Mouse (Mus musculus): ENCODE results near the gene Prkag2. TPM values are rescaled to one million over a fixed set of nuclear protein-coding genes. Genes with fewer than 3 reads are reported as not detected.
"Not testable (repeated sequence)": the region's sequence is repeated elsewhere in the genome, so short reads cannot be mapped to it uniquely, and the experiment has no call there.

The Prkag2 gene
- total RNA-seq, 4 experiments from 2014 or later, result 143 to 198 (median 175) TPM

DNA sequence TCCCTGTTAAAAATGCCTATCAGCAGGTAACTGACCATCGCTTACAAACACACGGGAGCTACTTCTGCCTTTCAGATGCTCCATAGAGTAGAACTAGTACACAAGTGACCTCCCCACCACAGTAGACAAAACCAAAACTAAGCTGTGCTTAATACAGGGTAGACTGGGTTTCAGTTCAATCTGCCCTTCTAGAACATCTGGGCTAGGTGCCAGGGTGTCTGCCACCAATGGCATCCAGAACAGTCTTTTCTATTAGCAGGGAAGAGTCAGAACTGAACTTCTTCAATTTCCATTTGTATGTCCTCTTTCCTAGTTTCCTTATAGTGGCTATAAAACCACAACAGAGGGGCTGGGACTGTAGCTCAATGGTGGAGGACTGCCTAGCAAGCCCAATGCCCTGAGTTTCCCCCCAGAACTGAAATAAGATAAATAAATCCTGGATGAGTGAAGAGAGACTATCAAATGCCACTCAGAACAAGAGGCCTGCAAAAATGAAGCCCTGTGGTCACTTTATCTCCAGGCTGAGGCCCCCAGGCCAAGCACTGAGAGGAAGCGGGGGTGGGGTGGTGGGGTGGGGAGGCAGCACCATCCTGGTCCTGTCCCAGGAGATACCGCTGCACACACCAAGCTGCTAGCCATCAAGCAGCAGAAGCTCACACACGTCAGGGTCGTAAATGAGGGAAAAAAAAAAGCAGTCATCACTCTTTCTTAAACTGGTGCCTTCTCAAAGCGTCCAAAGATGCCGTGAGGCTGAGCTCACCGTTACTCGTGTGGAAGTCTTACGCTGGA lies 222.4 kb downstream of the Prkag2 start:
- DNase-seq (ENCODE audit: low spot score in 2 of 2), result no peak

DNA sequence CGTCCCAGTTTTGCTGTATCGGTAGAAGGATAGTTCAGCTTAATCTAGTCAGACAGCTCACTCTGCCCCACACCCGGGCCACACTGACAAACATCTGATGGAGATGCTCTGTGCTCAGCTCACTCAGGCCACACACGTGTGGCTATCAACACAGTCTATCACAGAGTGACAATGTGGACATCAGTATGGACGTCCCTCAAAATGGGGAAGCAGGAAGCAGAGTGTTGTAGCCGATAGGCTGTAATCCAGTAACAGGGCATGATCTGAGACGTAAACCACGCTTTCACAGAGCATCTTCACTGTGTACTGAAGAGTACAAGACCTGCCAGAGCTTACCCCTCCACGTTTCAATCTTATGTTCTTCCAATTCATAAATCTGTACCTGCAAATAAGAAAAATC lies 223.8 kb downstream of the Prkag2 start:
- DNase-seq (ENCODE audit: low spot score in 2 of 2), result no peak

DNA sequence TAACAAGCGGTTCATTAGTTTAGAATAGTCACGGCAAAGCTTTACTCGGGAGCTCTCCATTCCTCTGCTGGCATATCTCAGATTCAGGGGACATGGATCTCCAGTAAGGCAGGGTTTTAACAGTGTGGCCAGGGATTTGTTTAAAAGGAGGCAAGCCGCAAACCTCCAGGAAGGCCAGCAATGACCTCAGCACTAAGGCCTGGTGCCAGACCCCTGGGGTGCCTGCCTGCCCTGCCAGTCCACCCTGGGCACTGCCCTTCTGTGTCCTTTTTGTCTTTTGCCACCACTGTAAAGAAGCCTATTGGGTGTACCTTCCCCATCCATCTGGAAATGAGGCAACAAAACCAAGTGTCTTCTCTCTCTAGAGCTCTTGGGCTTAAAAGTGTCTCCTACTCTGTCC lies 226.3 kb downstream of the Prkag2 start:
- DNase-seq (ENCODE audit: low spot score in 2 of 2), result peak in 1 of 2 experiments; percentile 46

DNA sequence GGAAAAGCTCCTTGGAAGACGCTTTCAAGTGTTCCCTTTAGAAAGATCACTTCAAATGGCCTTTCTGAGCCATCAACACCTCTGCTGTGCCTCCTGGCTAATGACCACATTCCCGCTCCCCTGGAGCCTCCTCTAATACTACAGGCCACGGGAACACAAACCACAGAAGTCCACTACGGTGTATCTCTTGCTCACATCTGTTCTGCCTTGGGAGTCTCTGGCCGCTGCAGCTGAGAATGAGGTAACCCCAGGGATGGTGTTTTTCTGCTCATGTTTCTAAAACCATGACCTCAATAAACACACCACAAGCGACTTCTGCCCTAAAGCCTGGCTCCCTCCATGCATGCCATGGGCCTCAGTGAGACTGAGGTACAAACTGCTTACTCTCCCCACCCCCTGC lies 227.2 kb downstream of the Prkag2 start:
- DNase-seq (ENCODE audit: low spot score in 2 of 2), result no peak

DNA sequence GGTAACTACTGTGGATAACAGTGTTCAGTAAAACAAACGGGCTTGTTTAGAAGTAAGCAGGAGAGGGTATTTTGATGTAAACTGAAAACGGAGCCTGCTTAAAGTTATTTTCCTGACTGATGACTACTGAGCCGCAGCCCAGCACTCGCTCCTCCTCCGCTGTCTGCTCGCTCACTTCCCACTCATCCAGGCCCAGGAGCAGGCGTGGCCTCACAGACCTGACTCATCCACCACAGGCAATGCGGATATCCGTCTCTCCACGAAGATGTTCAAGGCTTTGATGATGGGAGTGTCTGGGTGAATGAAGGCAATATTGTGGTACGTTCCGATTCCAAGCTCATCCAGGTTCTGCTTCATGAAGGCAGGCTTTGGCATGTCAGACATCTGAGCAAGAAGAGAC lies 229.2 kb downstream of the Prkag2 start:
- peak in 1 of 2 experiments; percentile 53 for DNase-seq (ENCODE audit: low spot score in 2 of 2)

DNA sequence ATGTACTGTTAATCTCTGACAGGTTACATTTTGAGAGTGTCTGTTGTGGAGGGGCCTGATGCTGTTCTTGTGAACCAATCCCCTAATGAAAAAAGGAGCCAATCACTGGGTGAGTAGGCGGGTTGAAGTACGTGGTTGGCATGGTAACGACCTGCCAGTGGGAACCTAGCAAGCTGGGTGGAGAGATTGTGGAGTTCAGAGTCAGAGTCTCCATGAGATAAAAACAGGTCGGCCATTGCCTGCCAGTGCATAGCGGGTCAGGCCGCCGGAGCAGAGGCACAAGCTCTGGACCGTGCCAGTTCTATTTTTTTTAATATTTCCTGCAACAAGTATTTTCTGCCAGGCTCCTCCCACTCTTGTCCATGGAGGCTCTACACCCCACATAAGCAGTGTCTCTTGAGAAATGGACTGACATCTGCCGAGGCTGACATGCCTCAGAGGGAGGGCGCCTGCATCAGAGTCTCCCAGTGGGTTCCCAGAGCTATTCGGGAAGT lies 230.6 kb downstream of the Prkag2 start:
- no peak for DNase-seq (ENCODE audit: low spot score in 2 of 2)

DNA sequence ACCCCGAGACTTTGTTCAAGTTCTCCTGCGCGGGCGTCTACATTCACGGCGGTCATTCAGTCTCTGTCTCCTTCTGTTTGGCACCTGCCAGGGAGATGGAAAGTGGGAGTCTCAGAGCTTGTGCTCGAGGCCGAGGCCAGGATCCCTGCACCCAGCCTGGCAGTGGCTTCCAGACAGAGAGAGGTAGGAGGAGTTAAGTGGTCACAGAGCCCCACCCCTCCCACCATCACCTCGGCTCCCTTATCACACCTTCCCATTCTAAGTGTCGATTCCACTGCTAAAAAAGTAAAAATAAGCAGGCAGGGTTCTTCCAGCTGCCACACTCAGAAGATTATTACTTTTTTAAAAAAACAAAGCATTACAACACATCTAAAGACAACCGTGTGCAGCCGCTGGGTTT lies 236.6 kb downstream of the Prkag2 start:
- no peak for DNase-seq (ENCODE audit: low spot score in 2 of 2)

DNA sequence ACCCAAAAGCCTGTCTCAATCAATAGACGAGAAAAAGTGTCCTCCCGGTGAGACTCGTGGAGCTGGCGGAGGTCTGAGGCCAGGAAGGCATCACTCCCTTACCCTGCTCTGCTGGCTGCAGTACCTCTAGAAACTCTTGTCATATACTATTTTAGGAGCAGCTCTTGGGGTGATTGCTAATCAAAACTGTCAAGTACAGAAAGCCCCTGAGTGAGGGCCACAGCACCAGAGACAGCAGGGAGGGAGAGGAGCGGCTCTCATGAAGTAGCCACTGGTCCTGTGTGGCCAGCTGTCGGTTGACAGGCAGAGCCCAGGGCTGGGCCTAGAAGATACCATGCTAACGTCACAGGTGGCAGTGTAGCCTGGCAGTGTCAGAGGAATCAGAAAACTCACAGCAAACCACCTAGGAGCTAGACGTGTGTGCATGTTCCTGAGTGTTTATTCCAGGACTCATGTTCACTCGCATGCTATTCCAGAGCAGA lies 239.0 kb downstream of the Prkag2 start:
- DNase-seq (ENCODE audit: low spot score in 2 of 2), result no peak

DNA sequence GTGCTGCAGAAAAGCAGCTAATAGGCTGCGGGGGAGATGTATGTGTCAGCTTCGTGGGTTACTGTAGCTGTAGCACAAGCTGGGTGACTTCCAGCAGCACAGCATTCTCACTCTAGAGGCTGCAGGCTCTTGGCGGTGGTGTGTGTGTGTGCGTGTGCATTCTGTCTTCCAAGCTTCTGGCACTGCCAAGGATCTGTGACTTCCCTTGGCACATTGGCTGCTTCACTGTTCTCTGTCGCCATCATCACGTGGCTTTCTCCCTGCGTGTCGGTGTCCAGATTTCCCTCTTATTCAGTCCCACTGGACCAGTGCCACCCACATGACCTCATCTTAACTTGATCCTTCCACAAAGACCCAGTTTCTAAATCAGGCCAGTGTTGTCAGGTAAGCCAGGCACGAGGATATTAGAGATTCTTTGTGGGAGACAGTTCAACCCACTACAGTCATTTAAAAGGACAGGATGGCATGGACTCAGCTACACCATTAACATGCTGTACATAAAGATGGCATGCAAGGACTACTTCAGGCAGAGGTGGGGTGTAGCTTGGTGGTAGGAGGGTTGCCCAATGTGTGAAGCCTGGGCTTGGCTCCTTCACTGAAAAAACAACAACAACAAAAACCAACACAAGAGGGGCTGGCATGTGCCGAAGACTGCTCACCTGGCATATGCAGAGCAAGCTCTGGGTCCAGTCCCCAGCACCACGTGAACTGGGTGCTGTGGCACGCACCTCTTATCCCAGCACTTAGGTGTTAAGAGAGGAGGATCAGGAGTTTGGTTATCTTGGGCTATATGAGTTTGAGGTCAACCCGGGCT lies 239.6 kb downstream of the Prkag2 start:
- DNase-seq (ENCODE audit: low spot score in 2 of 2), result peak; percentile 76 to 85

DNA sequence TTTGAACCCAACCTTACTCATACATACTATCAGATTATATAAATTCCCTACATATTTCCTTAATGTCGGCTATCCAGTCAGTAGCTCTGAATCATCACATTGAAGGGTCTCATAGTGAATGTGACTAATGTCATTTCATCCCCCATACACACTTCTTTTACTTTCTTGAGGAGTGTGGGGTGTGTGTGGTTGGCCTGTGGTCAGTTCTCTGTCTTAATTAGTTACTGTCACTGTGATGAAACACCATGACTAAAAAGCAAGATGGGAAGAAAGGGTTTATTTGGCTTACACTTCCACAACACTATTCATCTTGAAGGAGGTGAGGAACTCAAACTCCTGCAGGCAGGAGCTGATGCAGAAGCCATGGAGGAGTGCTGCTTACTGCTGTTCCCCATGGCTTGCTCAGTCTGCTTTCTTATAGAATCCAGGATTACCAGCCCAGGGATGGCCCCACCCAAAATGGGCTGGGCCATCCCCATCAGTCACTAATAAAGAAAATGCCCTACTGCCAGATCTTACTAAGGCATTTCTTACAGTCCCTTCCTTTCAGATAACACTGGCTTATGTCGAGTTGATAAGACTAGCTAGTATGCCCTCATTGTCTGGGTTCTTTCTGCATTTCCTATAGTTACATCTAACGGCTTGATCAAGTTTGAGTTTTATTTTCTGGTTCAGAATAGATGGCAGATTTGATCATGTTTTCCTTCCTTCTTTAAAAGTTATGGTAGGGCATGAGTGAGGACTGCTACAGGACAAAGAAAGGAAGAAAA lies 240.5 kb downstream of the Prkag2 start:
- no peak for DNase-seq (ENCODE audit: low spot score in 2 of 2)

DNA sequence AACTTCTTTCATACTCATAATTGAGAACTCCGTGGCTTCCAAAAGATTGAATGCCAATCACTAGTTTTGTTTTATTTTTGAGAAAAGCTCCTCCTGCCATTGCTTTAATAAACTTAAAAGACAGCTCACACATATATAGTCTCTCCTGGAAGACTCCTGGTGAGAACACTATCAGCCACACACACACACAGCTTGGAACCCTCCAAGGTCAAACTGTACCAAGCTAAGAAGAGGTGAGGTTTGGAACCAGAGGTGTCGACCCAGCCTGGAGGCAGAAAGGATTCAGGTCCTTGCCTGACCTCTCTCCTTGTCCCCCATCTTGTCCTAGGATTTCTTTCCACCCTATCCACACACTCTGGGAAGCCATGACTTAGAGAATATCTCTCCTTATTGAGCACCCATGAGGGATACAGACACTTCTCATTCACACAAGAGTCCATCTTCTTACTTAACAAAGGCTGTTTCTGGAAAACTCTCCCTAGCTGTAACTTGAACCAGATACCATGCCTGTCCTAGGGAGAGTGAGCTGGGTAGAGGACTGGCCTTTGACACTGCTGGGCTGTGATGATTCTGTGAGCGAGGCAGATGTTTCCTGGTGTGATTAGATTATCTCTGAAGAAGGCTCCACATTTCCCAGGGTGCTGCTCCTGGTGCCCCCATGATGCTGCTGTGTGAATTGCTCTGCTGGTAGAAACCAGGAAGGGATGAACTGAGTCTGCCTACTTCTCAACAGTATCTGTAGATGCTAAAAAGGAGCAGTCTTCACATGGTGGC lies 245.4 kb downstream of the Prkag2 start:
- DNase-seq (ENCODE audit: low spot score in 2 of 2), result no peak

DNA sequence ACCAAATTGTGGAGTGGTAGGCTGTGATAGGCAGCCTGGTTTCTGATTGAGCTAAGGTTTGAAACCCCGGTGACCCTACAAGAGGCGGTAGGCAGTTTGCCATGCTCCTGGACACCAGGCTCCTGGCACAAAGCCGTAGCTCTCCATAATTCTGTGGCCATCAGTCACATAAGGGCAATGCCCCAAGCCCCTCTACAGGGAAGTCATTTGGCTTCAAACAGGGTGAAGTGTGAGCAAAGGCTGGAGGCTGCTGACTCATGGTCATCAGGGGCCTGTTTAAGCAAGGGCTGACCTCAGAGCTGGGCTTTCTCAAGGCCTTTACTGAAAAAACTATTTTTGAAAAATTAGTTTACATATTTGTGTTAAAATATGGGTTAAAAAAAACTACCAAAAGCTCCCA lies 246.2 kb downstream of the Prkag2 start:
- DNase-seq (ENCODE audit: low spot score in 2 of 2), result no peak

DNA sequence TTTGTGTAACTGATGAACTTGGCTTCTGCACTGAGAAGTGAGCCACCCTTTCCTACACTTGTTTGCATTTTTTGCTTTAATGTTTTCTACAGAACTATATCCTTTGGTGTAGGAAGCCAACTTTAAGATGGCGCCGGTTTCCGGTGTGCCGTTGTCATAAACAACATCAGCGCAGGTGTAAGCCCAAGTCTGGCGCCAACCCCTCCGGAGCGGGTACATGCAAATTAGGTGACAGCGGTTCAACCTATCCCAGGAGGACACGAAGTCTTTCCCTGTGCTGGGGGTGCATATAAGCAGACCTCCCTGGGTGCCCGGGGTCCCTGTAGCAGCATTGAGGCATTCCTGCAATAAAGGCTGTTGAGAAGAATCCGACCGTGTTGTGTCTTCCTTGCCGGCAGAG lies 252.2 kb downstream of the Prkag2 start:
- not testable (repeated sequence) for DNase-seq (ENCODE audit: low spot score in 2 of 2)

DNA sequence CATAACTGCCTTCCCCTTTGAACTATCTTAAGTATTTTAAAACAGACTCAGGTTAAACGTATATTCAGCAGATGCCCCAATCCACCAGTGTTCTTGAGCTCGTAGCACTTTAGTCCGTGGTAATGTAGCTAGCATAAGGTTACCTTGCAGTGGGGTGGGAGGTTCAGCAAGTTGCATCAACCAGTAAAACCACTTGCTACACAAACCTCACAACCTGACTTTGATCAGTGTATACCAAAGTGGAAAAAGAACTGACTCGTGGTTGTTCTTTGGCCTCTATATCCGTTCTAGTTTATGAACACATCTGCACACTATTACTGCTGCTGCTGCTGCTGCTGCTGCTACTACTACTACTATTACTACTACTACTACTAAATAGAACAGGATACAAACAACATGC lies 256.6 kb downstream of the Prkag2 start:
- no peak for DNase-seq (ENCODE audit: low spot score in 2 of 2)

DNA sequence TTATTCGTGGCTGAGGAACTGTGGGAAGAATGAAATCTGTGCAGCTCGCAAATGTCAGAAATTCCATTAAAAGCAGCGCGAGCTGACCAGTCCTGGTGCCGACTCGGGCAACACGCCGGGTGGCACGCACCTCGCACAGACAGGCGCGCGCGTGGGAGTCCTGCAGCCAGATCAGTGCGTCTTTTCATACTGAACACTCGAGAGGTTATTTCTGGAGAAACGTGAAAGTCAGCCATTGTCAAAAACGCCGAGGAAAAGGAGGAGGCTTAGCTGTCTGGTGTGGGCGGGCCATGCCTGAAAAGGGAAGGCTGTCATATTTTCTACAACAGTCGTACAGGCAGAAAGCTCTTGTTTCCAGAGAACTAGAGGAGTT lies 257.4 kb downstream of the Prkag2 start:
- no peak for DNase-seq (ENCODE audit: low spot score in 2 of 2)

DNA sequence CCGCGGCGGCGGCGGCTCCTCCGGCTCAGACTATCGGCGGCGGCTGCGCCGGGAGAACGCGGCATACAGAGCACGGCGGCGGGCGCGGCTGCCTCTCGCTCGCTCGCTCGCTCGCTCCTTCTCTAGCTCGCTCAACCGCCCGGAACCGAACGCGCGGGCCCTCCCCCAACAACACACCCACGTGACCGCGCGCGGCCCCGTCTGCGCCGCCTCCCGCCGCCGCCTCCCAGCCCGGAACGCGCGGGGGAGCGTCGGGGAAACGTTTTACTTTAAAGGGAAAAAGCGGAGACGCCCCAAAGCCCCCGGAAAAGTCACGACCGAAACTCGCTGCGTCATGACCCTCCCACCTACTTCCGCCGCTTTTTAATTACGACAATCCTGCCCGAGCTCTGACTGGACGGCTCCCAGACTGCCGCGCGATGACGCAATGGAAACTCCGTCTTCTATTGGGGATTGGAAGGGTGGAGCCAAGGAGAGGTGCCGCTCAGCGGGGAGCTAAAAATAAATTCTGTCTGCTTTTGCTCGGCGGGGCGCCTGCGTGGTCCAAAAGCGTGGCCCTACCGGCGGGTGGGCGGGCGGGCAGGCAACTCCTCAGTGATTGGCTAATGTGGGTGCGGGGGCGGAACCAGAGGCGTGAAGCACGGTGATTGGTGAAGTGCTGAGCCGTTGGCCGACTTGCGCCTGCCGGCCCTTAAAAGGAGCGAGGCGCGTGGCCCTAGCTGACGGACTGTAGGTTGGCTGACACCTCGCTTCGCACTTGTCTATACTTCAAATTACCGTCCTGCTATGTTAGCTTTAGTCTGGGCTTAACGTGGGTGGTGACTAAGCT lies 258.0 kb downstream of the Prkag2 start, which contains the start of gene Rheb:
Gene Rheb, minus strand, starts transcription at position 351 of the 829 bp plus-strand sequence.
- peak; percentile 99 to 100 for DNase-seq (ENCODE audit: low spot score in 2 of 2)

DNA sequence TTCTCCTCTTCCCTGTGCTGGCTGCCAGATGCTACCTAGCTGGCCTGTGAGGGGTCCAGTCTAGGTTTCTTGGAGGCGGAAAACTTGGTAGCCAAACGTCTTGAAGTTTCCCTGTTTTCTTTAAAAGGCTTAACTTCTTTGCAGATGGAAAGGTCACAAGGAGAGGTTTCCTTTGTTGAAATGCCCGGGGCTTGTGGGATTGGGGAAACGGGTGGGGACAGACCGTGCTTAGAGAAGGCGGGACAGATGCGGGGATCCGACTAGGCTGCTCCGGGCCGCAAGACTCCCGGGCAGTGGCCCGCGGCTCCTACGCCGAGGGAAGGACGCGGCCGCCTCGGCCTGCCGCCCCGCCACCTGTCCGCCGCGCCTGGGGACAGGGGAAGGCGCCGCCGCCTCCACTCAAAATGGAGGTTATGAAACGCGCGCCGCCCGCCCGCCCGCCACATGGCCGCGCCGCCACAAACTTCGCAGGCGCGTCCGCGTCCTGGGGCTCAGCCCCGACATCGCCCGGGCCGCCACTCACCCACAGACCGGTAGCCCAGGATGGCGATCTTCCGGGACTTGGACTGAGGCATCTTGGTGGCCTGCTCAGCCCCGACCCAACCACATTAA lies 258.7 kb downstream of the Prkag2 start:
- peak in 1 of 2 experiments; percentile 38 for DNase-seq (ENCODE audit: low spot score in 2 of 2)

DNA sequence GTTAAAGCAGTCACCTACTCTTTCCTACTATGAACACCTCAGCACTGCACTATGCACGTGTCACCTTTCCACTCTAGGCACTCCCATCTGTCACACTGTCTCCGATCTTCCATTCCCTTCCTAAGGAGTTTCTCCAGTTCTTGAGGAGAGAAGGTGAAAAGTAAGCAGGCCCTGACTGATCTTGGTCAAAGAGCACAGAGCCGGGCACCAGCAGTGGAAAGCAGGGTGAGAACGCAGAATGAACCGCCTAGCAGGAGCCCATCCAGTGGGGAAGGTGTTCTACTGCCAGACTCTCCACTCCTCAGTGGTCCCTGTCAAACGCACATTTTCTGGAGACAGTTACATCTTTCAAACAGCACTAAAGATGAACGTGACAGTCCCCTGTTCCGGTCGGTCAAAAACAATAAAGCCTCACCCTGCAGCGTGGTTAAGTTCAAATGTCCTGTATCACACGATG lies 259.4 kb downstream of the Prkag2 start:
- DNase-seq (ENCODE audit: low spot score in 2 of 2), result no peak

DNA sequence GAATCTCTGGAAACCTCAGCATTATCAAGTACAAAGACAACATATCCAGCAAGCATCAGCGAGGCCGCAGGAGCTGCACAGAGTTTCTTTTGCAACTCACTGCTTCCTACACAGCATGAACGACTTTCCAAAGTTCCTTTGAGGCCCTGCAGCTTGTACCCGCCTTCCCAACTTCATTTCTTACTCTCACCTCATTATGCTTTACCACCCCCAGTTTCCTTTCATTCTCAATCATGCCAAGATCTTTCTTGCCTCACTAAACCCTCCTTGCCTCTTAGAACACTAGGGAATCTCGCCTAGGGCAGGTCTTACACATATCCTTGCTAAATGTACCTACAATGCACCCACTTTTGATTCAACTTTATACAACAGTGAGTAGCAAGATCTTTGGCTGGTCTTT lies 266.0 kb downstream of the Prkag2 start:
- no peak for DNase-seq (ENCODE audit: low spot score in 2 of 2)
